In the genomic region with DNA sequence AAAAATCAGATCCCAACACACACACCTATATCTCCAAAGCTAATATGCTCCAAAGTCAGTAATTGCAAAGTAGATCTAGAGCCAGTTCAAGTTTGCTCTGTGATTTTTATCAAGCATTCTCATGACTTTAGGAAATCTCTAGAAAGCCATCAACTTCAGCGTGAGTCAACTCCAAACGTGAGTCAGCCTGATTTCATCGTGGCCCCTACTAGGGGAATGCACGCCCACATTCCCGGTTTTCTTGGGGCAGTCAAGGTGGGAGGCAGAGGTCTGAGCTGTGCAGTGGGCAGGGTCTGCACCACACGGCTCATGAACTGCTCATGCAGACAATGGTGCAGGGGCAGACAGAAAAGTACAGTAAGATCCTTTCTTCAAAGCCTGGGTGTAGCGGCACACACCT, we compare ENCODE assay signal across 19 mouse cellular contexts.
"Had no signal": no experiment of that assay in that cellular context is flagged by ENCODE, and none has a peak within 500 bp of the region (broad histone marks: within the 10 kb centered on the region; RNA-seq: fewer than 3 reads in every experiment).

No protein-coding gene starts in this region.

- H3K4me3 ChIP-seq: midbrain, embryonic 10.5 days; midbrain, embryonic 12.5 days; myocyte; neural tube, embryonic 13.5 days; neural tube, embryonic 15.5 days; stomach, embryonic 15.5 days had no signal

- H3K4me2 ChIP-seq: lung, embryonic 14.5 days; midbrain, embryonic 12.5 days; neural tube, embryonic 13.5 days; neural tube, embryonic 15.5 days; stomach, embryonic 15.5 days had no signal

- DNase-seq: lung, adult 18-20 months; lung, embryonic 14.5 days; lung, postnatal 10 days; lung, postnatal 4 days; midbrain, embryonic 14.5 days; retina, postnatal 1 day; right cerebral cortex, adult 18-20 months; right cerebral cortex, postnatal 25 days; thymus, adult 2 months; thymus, postnatal 25 days; thymus, postnatal 4 days had no signal

- H3K36me3 ChIP-seq: midbrain, embryonic 10.5 days; midbrain, embryonic 12.5 days; neural tube, embryonic 13.5 days; neural tube, embryonic 15.5 days; stomach, embryonic 15.5 days had no signal

- H3K27ac ChIP-seq: midbrain, embryonic 10.5 days; midbrain, embryonic 12.5 days; neural tube, embryonic 13.5 days; neural tube, embryonic 15.5 days; stomach, embryonic 15.5 days; stomach, postnatal 0 days had no signal

- H3K9ac ChIP-seq: lung, embryonic 14.5 days; midbrain, embryonic 12.5 days; neural tube, embryonic 13.5 days; neural tube, embryonic 15.5 days; stomach, embryonic 15.5 days had no signal

- H3K9me3 ChIP-seq: midbrain, embryonic 10.5 days; midbrain, embryonic 12.5 days; neural tube, embryonic 13.5 days; neural tube, embryonic 15.5 days; stomach, embryonic 15.5 days had no signal

- ATAC-seq: midbrain, embryonic 16.5 days had no signal

- H3K27me3 ChIP-seq: midbrain, embryonic 12.5 days; neural tube, embryonic 13.5 days; neural tube, embryonic 15.5 days; stomach, embryonic 15.5 days had no signal
